Mouse (Mus musculus) spleen, adult 2 months (tissue): ENCODE results near the gene Tmem110.

ENCODE experiments used
- CTCF ChIP-seq: fragments of 200-500 bp; IDR thresholded peaks from 2 replicates; pipeline ENCODE4 v1.5.1; 2011; ENCODE audit warnings: mild to moderate bottlenecking, inconsistent platforms; ENCODE audit not compliant: insufficient read depth, insufficient read length, insufficient replicate concordance; ENCODE audit errors: extremely low read depth
- POLR2A ChIP-seq: fragments of 200-500 bp; IDR thresholded peaks from 2 replicates; pipeline ENCODE4 v1.6.1; 2011; ENCODE audit warnings: low read depth, low read length, inconsistent platforms

- TF ChIP-seq CTCF (no peak), POLR2A (no peak)
These were observed 78.9 kb downstream of the Tmem110 start for GRCm38 (mm10) chr14:30904307-30904706.
